Mouse (Mus musculus): ENCODE measurements around the gene Kbtbd2.

DNA sequence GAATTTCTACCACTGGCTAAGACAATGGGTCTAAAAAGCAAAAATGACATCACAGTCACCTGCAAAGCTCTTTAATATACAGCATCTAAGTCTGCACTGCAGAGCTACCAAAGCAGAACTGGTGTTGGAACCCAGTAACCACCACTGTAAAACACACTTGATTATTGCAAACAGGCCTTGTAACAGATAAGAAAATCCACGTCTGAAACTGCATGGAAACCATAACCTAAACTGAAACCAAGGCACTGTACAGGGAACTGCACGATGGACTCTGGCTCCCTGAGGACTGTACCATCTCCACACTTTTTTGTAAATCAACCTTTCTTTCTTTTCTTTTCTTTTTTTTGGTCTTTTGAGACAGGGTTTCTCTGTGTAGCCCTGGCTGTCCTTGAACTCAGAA is 9.9 kb downstream of the Kbtbd2 start:
- TF ChIP-seq USF1 (IDR thresholded peaks at IDR 0.05; ENCODE audit: low read depth): no peak
- no peak for TF ChIP-seq TCF12 (IDR thresholded peaks at IDR 0.05; ENCODE audit: insufficient read depth, poor library complexity, severe bottlenecking)
- TF ChIP-seq MAX (IDR thresholded peaks at IDR 0.05; ENCODE audit: low read depth): no peak
- TF ChIP-seq POLR2A (IDR thresholded peaks at IDR 0.05; ENCODE audit: insufficient read length, low read depth): no peak
- no peak for TF ChIP-seq POLR2AphosphoS2 (IDR thresholded peaks at IDR 0.05; ENCODE audit: insufficient read length, low read depth)
- TF ChIP-seq TCF3 (IDR thresholded peaks at IDR 0.05; ENCODE audit: insufficient read length, low read depth): no peak
- no peak for TF ChIP-seq REST (IDR thresholded peaks at IDR 0.05; ENCODE audit: insufficient read depth, insufficient read length)
- TF ChIP-seq CEBPB (IDR thresholded peaks at IDR 0.05; ENCODE audit: insufficient read depth, poor library complexity, severe bottlenecking): no peak
- TF ChIP-seq E2F4 (IDR thresholded peaks at IDR 0.05; ENCODE audit: insufficient read depth): no peak
- TF ChIP-seq MYOG (IDR thresholded peaks at IDR 0.05; ENCODE audit: control insufficient read depth in 1 of 3, insufficient read depth in 1 of 3, insufficient read length in 2 of 3, low read depth in 2 of 3): no peak
- no peak for TF ChIP-seq MYOD1 (IDR thresholded peaks at IDR 0.05; ENCODE audit: control insufficient read depth in 1 of 3, insufficient read length in 2 of 3, low read depth in 2 of 3)
